Mouse (Mus musculus): ENCODE data around the gene Trim14. TPM values are rescaled to one million over a fixed set of nuclear protein-coding genes. Genes with fewer than 3 reads are reported as not detected.

Gene Trim14
- polyA plus RNA-seq, 1 experiment from 2014 or later, result 8.9 TPM

- H3K9ac ChIP-seq, result no peak overlapping the region
- no peak overlapping the region for H3K27ac ChIP-seq
- no peaks in the 10 kb centered on the region for H3K9me3 ChIP-seq (replicated peaks)
- peaks cover 41% of the 10 kb centered on the region for H3K4me1 ChIP-seq
- H3K4me2 ChIP-seq, result peak overlapping the region; percentile 17
- ATAC-seq, result no peak
- H3K36me3 ChIP-seq, result no peaks in the 10 kb centered on the region
- H3K27me3 ChIP-seq (replicated peaks), result 0 out of 2 replicates have a peak, but pooled peaks cover 10% of the 10 kb centered on the region
- WGBS (ENCODE audit: insufficient replicate concordance), result 33% methylated on average over 21 of the region's 22 CpGs
- no peak overlapping the region for H3K4me3 ChIP-seq
Measured at GRCm38 (mm10) chr4:46558672-46559667, 23.0 kb upstream of the Trim14 start.

DNA sequence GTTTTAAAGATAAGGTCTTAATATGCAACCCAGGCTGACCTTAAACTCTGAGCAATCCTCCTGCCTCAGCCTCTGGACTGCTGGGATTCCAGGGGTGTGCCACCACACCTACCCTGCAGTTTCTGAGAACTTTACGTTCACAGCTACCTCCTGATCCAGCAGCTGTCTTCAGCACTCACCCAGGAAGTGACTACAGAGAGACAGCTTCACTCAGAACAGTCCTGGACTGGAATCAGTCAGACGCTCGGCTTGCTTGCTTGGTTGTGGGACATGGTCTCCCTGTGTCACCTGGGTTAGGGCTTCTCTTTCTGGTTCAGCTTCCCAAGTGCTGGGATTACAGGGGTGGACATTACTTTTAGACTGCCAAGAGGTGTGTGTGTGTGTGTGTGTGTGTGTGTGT, 21.0 kb upstream of the Trim14 start:
- Histone ChIP-seq H3K27me3 (replicated peaks) (0 out of 2 replicates have a peak, but pooled peaks cover 10% of the 10 kb centered on the region), H3K36me3 (no peaks in the 10 kb centered on the region), H3K27ac (no peak overlapping the region), H3K4me3 (no peak overlapping the region), H3K9me3 (replicated peaks) (no peaks in the 10 kb centered on the region), H3K9ac (no peak overlapping the region), H3K4me2 (no peak overlapping the region), H3K4me1 (peaks cover 38% of the 10 kb centered on the region)
- no peak for ATAC-seq
- WGBS (ENCODE audit: insufficient replicate concordance), result 62% methylated on average over 3 of the region's 3 CpGs

DNA sequence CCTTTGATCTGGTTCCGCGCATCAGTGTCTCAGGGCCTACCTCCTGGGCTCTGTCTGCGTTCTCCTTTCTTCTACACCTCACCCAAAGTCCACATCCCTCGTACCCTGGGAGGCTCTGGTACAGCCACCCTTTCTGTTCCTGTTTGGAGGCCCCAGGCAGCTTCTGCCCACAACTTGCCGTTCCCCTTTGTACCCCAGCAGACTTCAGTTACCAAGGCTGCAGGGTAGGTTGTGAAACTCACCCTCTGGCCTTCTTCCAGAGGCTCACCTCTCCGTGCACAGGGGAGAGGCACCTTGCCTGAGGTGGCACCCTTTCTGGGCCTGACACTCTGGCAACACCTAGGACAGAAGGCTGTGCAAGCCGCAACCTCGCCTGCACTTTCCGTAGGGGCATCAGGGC, 19.8 kb upstream of the Trim14 start:
- Histone ChIP-seq H3K4me1 (peaks cover 37% of the 10 kb centered on the region), H3K27ac (peak overlapping the region; percentile 29; the same call in 1 of the 2 replicates), H3K27me3 (replicated peaks) (0 out of 2 replicates have a peak, but pooled peaks cover 10% of the 10 kb centered on the region), H3K4me2 (no peak overlapping the region), H3K4me3 (no peak overlapping the region), H3K9me3 (replicated peaks) (no peaks in the 10 kb centered on the region), H3K9ac (no peak overlapping the region; the same call in 1 of the 2 replicates), H3K36me3 (no peaks in the 10 kb centered on the region)
- no peak for ATAC-seq
- WGBS (ENCODE audit: insufficient replicate concordance), result 65% methylated on average over 9 of the region's 9 CpGs

DNA sequence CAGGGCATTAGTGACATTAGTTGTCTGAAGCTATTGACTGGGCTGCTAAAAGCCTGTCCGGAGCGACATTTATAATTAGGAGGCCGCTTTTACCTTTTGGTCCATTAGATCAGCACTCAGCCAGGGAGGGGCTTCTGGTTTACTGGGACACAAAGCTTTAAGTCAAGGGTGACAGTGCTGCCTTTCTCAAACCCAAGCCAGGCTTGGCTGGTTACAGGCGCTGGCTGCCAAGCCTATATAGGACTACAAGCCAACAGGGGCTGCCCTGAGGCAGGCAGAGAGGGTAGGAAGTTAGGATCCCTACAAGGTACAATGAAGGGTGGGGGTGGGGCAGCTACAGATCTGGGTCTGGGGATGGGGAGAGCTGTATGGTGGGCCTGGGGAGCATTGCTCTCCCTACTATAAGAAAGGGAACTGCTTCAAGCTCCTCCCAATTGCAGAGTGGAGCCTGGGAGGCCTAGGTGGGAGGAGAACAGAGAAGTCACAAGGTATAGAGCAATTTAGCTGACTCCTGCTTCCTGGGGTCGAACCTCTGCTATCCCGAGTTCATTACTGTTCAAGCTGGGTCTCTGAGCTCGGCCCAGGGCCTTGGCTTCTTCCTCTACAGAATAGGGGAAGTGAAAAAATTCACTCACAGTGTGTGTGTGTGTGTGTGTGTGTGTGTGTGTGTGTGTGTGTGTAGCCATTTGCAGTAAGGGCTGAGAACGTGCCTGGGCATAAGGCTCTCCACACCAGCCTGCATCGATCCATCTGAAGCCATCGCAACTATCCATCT, 18.5 kb upstream of the Trim14 start:
- peak; percentile 23 for ATAC-seq
- 51% methylated on average over 10 of the region's 10 CpGs for WGBS (ENCODE audit: insufficient replicate concordance)

DNA sequence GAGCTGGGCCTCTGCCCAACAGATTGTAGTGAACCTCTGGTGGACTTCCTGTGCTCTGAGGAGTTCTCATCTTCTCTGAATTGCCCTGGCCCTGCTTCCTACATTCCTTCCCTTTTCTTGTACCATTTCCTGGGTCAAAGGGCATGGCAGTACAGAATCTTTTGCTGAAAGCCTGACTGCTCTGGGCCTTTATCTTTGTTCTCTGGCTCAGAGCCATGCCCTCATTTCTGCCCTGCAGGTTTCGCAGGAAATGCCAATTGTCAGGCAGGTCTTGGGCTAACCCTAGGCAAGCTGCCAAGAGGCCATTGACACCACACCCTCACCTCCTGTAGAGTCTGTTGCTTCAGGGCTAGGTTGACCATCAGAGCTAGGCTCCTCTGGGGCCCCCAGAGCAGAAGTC, 17.9 kb upstream of the Trim14 start:
- WGBS (ENCODE audit: insufficient replicate concordance), result 71% methylated on average over 1 of the region's 1 CpGs

More for the DNA sequence above, 18.5 kb upstream of the Trim14 start:
- 0 out of 2 replicates have a peak, but pooled peaks cover 10% of the 10 kb centered on the region for H3K27me3 ChIP-seq (replicated peaks)
- 0 out of 2 replicates have a peak overlapping the region, but pooled peaks have one; percentile 49 for H3K27ac ChIP-seq
- no peak overlapping the region for H3K9ac ChIP-seq
- no peaks in the 10 kb centered on the region for H3K9me3 ChIP-seq (replicated peaks)
- no peak overlapping the region for H3K4me3 ChIP-seq
- H3K36me3 ChIP-seq, result no peaks in the 10 kb centered on the region
- H3K4me1 ChIP-seq, result peaks cover 47% of the 10 kb centered on the region
- no peak overlapping the region for H3K4me2 ChIP-seq

DNA sequence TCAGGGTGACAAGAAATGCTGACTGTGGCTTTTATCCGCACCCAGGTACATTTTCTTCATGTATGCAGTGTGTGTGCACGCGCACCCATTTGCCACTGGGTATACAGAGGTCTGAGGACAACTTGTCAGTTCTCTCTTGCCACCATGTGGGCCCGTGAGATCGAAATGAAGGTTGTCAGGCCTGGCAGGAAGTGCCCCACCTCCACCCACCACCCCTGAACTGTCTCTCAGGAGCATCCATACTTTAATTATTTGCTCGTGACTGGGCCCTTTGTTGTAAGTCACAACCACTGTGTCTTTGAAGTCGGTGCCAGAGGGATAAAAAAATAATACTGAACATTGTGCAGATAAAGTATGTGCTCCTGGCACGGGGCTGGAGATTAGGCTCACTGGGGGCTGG, 14.5 kb upstream of the Trim14 start:
- ATAC-seq, result no peak
- H3K36me3 ChIP-seq, result no peaks in the 10 kb centered on the region
- no peak overlapping the region for H3K9ac ChIP-seq
- WGBS (ENCODE audit: insufficient replicate concordance), result 55% methylated on average over 8 of the region's 8 CpGs
- no peak overlapping the region for H3K27ac ChIP-seq
- H3K4me3 ChIP-seq, result no peak overlapping the region
- H3K4me2 ChIP-seq, result no peak overlapping the region
- H3K4me1 ChIP-seq, result peaks cover 24% of the 10 kb centered on the region
- no peaks in the 10 kb centered on the region; the same call in 1 of the 2 replicates for H3K27me3 ChIP-seq (replicated peaks)
- H3K9me3 ChIP-seq (replicated peaks), result no peaks in the 10 kb centered on the region

More for the DNA sequence above, 17.9 kb upstream of the Trim14 start:
- Histone ChIP-seq H3K9ac (no peak overlapping the region), H3K27ac (0 out of 2 replicates have a peak overlapping the region, but pooled peaks have one; percentile 49), H3K9me3 (replicated peaks) (no peaks in the 10 kb centered on the region), H3K27me3 (replicated peaks) (0 out of 2 replicates have a peak, but pooled peaks cover 10% of the 10 kb centered on the region), H3K4me1 (peaks cover 41% of the 10 kb centered on the region), H3K36me3 (no peaks in the 10 kb centered on the region), H3K4me3 (no peak overlapping the region), H3K4me2 (no peak overlapping the region)
- 0 out of 2 replicates have a peak, but pooled peaks have one; percentile 15 for ATAC-seq

DNA sequence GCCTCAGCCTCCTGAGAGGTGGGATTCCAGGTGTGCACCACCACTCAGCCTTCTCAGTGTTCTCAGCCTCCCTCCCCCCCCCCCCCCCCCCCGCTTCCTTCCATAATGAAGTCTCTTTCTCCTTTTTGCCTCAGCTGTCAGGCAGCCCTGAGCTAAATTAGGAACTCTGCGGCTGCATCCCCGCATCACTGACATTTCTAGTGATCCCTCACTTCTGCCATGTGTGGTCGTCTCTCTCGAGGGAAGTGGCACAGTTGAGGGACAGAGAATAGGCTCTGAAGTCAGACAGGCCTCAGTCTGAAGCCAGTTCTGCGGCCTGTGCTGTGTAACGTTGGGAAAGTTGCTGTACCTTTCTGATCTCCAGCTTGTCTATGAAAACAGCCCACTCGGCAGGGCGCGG, 14.0 kb upstream of the Trim14 start:
- peaks cover 19% of the 10 kb centered on the region for H3K4me1 ChIP-seq
- no peaks in the 10 kb centered on the region; the same call in 1 of the 2 replicates for H3K27me3 ChIP-seq (replicated peaks)
- H3K4me2 ChIP-seq, result no peak overlapping the region
- no peak overlapping the region for H3K4me3 ChIP-seq
- no peaks in the 10 kb centered on the region for H3K36me3 ChIP-seq
- no peak overlapping the region for H3K27ac ChIP-seq
- no peaks in the 10 kb centered on the region for H3K9me3 ChIP-seq (replicated peaks)
- H3K9ac ChIP-seq, result no peak overlapping the region
- no peak for ATAC-seq
- WGBS (ENCODE audit: insufficient replicate concordance), result 57% methylated on average over 9 of the region's 10 CpGs

- H3K27me3 ChIP-seq (replicated peaks), result no peaks in the 10 kb centered on the region; the same call in 1 of the 2 replicates
- H3K9me3 ChIP-seq (replicated peaks), result no peaks in the 10 kb centered on the region
- no peak overlapping the region for H3K27ac ChIP-seq
- no peak overlapping the region for H3K4me2 ChIP-seq
- H3K4me3 ChIP-seq, result no peak overlapping the region
- no peak overlapping the region for H3K9ac ChIP-seq
- 60% methylated on average over 6 of the region's 6 CpGs for WGBS (ENCODE audit: insufficient replicate concordance)
- no peak for ATAC-seq
- H3K4me1 ChIP-seq, result peaks cover 18% of the 10 kb centered on the region
- H3K36me3 ChIP-seq, result no peaks in the 10 kb centered on the region
Measured at GRCm38 (mm10) chr4:46546709-46547108, 10.8 kb upstream of the Trim14 start.

GRCm38 (mm10) chr4:46545498-46545897, 9.6 kb upstream of the Trim14 start:
- no peak overlapping the region for H3K27ac ChIP-seq

DNA sequence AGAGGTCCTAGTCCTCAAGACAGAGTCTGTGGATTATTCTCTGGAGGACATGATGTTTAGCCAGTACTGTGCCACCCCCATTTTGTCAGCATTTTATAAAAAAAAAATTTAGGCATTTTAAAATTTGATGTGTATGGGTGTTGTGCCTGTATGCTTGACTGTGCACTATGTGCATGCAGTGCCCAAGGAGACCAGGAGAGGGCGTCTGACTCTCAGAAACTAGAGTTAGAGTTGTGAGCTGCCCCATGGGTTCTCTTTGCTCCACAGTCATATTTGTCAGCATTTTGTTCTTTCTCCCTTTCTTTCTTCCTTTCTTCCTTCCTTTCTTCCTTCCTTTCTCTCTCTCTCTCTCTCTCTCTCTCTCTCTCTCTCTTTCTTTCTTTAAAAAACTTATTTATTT, 8.4 kb upstream of the Trim14 start:
- H3K4me3 ChIP-seq, result no peak overlapping the region
- H3K4me2 ChIP-seq, result no peak overlapping the region
- ATAC-seq, result no peak
- no peak overlapping the region for H3K9ac ChIP-seq
- H3K27ac ChIP-seq, result no peak overlapping the region
- H3K4me1 ChIP-seq, result peaks cover 12% of the 10 kb centered on the region
- H3K36me3 ChIP-seq, result no peaks in the 10 kb centered on the region
- WGBS (ENCODE audit: insufficient replicate concordance), result 10% methylated on average over 1 of the region's 1 CpGs
- no peaks in the 10 kb centered on the region for H3K9me3 ChIP-seq (replicated peaks)
- no peaks in the 10 kb centered on the region; the same call in 1 of the 2 replicates for H3K27me3 ChIP-seq (replicated peaks)

More at GRCm38 (mm10) chr4:46545498-46545897, 9.6 kb upstream of the Trim14 start:
- WGBS (ENCODE audit: insufficient replicate concordance), result 56% methylated on average over 9 of the region's 9 CpGs
- no peak overlapping the region for H3K9ac ChIP-seq
- no peaks in the 10 kb centered on the region; the same call in 1 of the 2 replicates for H3K27me3 ChIP-seq (replicated peaks)
- peaks cover 20% of the 10 kb centered on the region for H3K4me1 ChIP-seq
- no peaks in the 10 kb centered on the region for H3K9me3 ChIP-seq (replicated peaks)
- ATAC-seq, result no peak
- H3K36me3 ChIP-seq, result no peaks in the 10 kb centered on the region
- H3K4me2 ChIP-seq, result no peak overlapping the region
- H3K4me3 ChIP-seq, result no peak overlapping the region

DNA sequence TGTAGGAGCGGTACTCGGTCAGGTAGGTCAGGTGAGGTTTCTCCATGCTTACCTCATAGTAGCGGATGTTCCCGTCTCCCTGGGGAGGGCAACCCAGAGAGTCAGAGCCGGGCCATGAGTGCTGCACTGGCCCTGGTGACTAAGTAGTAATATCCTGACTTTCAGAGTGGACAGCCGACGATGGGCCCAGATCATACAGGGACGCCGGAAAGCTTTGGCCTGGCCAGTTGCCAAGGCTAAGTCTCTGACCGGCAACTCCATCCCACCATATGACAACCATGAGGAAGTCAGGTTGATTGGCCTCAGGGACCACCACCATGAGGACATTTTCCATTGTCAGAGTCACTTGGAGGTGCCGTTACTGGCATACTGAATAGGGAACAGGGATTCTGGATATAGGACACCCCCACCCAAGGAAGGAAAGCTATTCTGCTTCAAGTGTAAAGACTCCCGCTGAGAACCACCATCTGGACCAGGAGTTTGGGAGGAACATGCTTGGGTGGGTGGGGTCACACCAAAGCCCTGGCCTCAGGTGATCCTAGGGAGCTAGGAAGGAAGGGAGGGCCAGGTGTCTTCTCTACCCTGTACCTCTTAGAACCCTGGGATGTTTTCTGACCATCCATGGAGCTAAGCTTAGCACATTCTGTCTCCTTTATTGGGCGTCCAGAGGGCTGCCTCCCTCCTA, 7.6 kb upstream of the Trim14 start:
- Histone ChIP-seq H3K36me3 (no peaks in the 10 kb centered on the region), H3K9me3 (replicated peaks) (no peaks in the 10 kb centered on the region), H3K4me3 (no peak overlapping the region), H3K4me2 (no peak overlapping the region), H3K27me3 (replicated peaks) (peaks cover 7% of the 10 kb centered on the region; the same call in 1 of the 2 replicates), H3K9ac (no peak overlapping the region), H3K27ac (no peak overlapping the region), H3K4me1 (peaks cover 12% of the 10 kb centered on the region)
- WGBS (ENCODE audit: insufficient replicate concordance), result 81% methylated on average over 13 of the region's 13 CpGs
- no peak for ATAC-seq
